Mouse (Mus musculus) hindbrain, embryonic 14.5 days (tissue): ENCODE data around the gene Snw1. TPM values are rescaled to one million over a fixed set of nuclear protein-coding genes. Genes with fewer than 3 reads are reported as not detected.
A peak's percentile ranks its signal among the peaks of the same experiment; 100 is the strongest.

Source experiments
- ATAC-seq: fragments of 200-750 bp; cut with Nextera tagmentation; 2 replicates; pipeline ENCODE4 v1.8.0; 2017; ENCODE audit warnings: moderate number of reproducible peaks, mild to moderate bottlenecking, moderate TSS enrichment, moderate library complexity; ENCODE audit not compliant: low FRiP score
- DNase-seq: peaks from one replicate; pipeline ENCODE4 v3.0.0-alpha.2; 2015; ENCODE audit warnings: low spot score
- H3K27ac ChIP-seq: fragments of 300-500 bp; sonication (generic); 2 replicates; pipeline ENCODE4 v1.5.1; 2014; ENCODE audit warnings: mild to moderate bottlenecking, moderate library complexity
- H3K27me3 ChIP-seq: fragments of 300-500 bp; sonication (generic); 2 replicates; pipeline ENCODE4 v1.6.1; 2014; ENCODE audit warnings: mild to moderate bottlenecking, low read length, mixed read lengths; ENCODE audit not compliant: control insufficient read depth, insufficient read depth
- H3K36me3 ChIP-seq: fragments of 300-500 bp; sonication (generic); replicated peaks from 2 replicates; pipeline ENCODE4 v1.6.1; 2014; ENCODE audit not compliant: control insufficient read depth, insufficient read depth
- H3K4me1 ChIP-seq: fragments of 300-500 bp; sonication (generic); replicated peaks from 2 replicates; pipeline ENCODE4 v1.6.1; 2014; ENCODE audit warnings: antibody characterized with exemption, low read length, mixed read lengths; ENCODE audit not compliant: control insufficient read depth, insufficient read depth
- H3K4me2 ChIP-seq: fragments of 300-500 bp; sonication (generic); replicated peaks from 2 replicates; pipeline ENCODE4 v1.6.1; 2014; ENCODE audit warnings: mild to moderate bottlenecking, moderate library complexity
- H3K4me3 ChIP-seq: fragments of 300-500 bp; sonication (generic); replicated peaks from 2 replicates; pipeline ENCODE4 v1.5.1; 2014; ENCODE audit warnings: mild to moderate bottlenecking, low read length
- H3K9ac ChIP-seq: fragments of 300-500 bp; sonication (generic); 2 replicates; pipeline ENCODE4 v1.6.1; 2014
- H3K9me3 ChIP-seq: fragments of 300-500 bp; sonication (generic); 2 replicates; pipeline ENCODE4 v1.6.1; 2016; ENCODE audit warnings: low read length; ENCODE audit not compliant: control insufficient read depth
- WGBS: fragments of 180-500 bp; shearing (Covaris S2); extraction: QIAGEN DNeasy Blood & Tissue Kit; methylation state at CpG from one replicate; pipeline ENCODE4 v1.1.7; 2014; 5-methylcytosine and 5-hydroxymethylcytosine counted together
- microRNA-seq: library from miRNA; unstranded; fragments of <30 nt; microRNA quantifications from one replicate; pipeline ENCODE4, GENCODE M21; 2016
- polyA plus RNA-seq: library from polyadenylated mRNA; unstranded; fragments of >200 nt; fragmentation: Nextera tagmentation; extraction: Ambion mirVana; gene quantifications from 2 replicates; pipeline ENCODE4 v1.2.1, GENCODE M21; 2014

Gene Snw1
- polyA plus RNA-seq, 1 experiment from 2014 or later: 101 TPM

- no peak for DNase-seq
- Histone ChIP-seq H3K36me3 (no peaks in the 10 kb centered on the region), H3K4me3 (no peak overlapping the region), H3K27me3 (no peaks in the 10 kb centered on the region), H3K9ac (no peak overlapping the region), H3K4me2 (no peak overlapping the region), H3K9me3 (no peaks in the 10 kb centered on the region), H3K4me1 (no peaks in the 10 kb centered on the region), H3K27ac (no peak overlapping the region)
- no peak for ATAC-seq
- 67% methylated on average over 7 of the region's 7 CpGs for WGBS
These were observed 61.1 kb downstream of the Snw1 start for GRCm38 (mm10) chr12:87410999-87411398.

GRCm38 (mm10) chr12:87409123-87409522, 63.0 kb downstream of the Snw1 start:
- no peak for DNase-seq
- no peaks in the 10 kb centered on the region for H3K27me3 ChIP-seq
- no peak overlapping the region for H3K4me3 ChIP-seq
- H3K36me3 ChIP-seq: no peaks in the 10 kb centered on the region
- WGBS: 75% methylated on average over 4 of the region's 4 CpGs
- no peak overlapping the region for H3K4me2 ChIP-seq
- no peaks in the 10 kb centered on the region for H3K9me3 ChIP-seq
- H3K9ac ChIP-seq: no peak overlapping the region
- H3K27ac ChIP-seq: no peak overlapping the region
- no peak for ATAC-seq
- H3K4me1 ChIP-seq: no peaks in the 10 kb centered on the region

- ATAC-seq: no peak
- WGBS: 44% methylated on average over 21 of the region's 21 CpGs
These were observed 64.0 kb downstream of the Snw1 start for GRCm38 (mm10) chr12:87407869-87408605.

GRCm38 (mm10) chr12:87405721-87406120, 66.4 kb downstream of the Snw1 start:
- no peaks in the 10 kb centered on the region for H3K9me3 ChIP-seq
- no peak overlapping the region for H3K27ac ChIP-seq
- 69% methylated on average over 3 of the region's 3 CpGs for WGBS
- no peaks in the 10 kb centered on the region for H3K4me1 ChIP-seq
- H3K27me3 ChIP-seq: no peaks in the 10 kb centered on the region
- H3K36me3 ChIP-seq: no peaks in the 10 kb centered on the region
- H3K4me3 ChIP-seq: no peak overlapping the region
- no peak overlapping the region for H3K4me2 ChIP-seq
- no peak overlapping the region for H3K9ac ChIP-seq
- DNase-seq: no peak
- no peak for ATAC-seq

More at GRCm38 (mm10) chr12:87407869-87408605, 64.0 kb downstream of the Snw1 start:
- Histone ChIP-seq H3K9ac (no peak overlapping the region), H3K4me1 (no peaks in the 10 kb centered on the region), H3K4me3 (no peak overlapping the region), H3K27me3 (no peaks in the 10 kb centered on the region), H3K4me2 (0 out of 2 replicates have a peak overlapping the region, but pooled peaks have one; percentile 10), H3K27ac (no peak overlapping the region), H3K36me3 (no peaks in the 10 kb centered on the region), H3K9me3 (no peaks in the 10 kb centered on the region)
- no peak for DNase-seq

- ATAC-seq: no peak
- no peak overlapping the region for H3K4me3 ChIP-seq
- H3K36me3 ChIP-seq: no peaks in the 10 kb centered on the region
- H3K9ac ChIP-seq: no peak overlapping the region
- WGBS: 84% methylated on average over 4 of the region's 4 CpGs
- no peak for DNase-seq
- H3K27me3 ChIP-seq: no peaks in the 10 kb centered on the region
- H3K4me2 ChIP-seq: no peak overlapping the region
- no peak overlapping the region for H3K27ac ChIP-seq
- no peaks in the 10 kb centered on the region for H3K4me1 ChIP-seq
- no peaks in the 10 kb centered on the region for H3K9me3 ChIP-seq
These were observed 66.9 kb downstream of the Snw1 start for GRCm38 (mm10) chr12:87405165-87405564.

GRCm38 (mm10) chr12:87401883-87402282, 70.2 kb downstream of the Snw1 start:
- H3K36me3 ChIP-seq: no peaks in the 10 kb centered on the region
- 60% methylated on average over 6 of the region's 6 CpGs for WGBS
- DNase-seq (no peak), ATAC-seq (no peak)
- H3K9ac ChIP-seq: no peak overlapping the region
- no peaks in the 10 kb centered on the region for H3K9me3 ChIP-seq
- H3K27ac ChIP-seq: no peak overlapping the region
- no peaks in the 10 kb centered on the region for H3K4me1 ChIP-seq
- no peaks in the 10 kb centered on the region for H3K27me3 ChIP-seq
- no peak overlapping the region for H3K4me2 ChIP-seq
- no peak overlapping the region for H3K4me3 ChIP-seq

- no peaks in the 10 kb centered on the region for H3K36me3 ChIP-seq
- H3K4me3 ChIP-seq: no peak overlapping the region
- no peak overlapping the region for H3K4me2 ChIP-seq
- 87% methylated on average over 10 of the region's 10 CpGs for WGBS
- H3K27ac ChIP-seq: no peak overlapping the region
- DNase-seq (no peak), ATAC-seq (no peak)
- H3K9me3 ChIP-seq: no peaks in the 10 kb centered on the region
- H3K27me3 ChIP-seq: no peaks in the 10 kb centered on the region
- H3K9ac ChIP-seq: no peak overlapping the region
- H3K4me1 ChIP-seq: no peaks in the 10 kb centered on the region
These were observed 72.8 kb downstream of the Snw1 start for GRCm38 (mm10) chr12:87399119-87399819.

Small RNA genes within 50 kb of the gene (microRNA-seq; reads per million reads assigned to microRNA genes)
- 60.2 reads per million, percentile 46 among the genes with 10 or more reads in this experiment for gene Mir3068

Other genes starting within 250 kb of the Snw1 start
- gene Noxred1, start 233.5 kb downstream of the Snw1 start, polyA plus RNA-seq: 1.7 and 2.4 TPM in 2 replicates
- gene Vipas39, start 206.0 kb downstream of the Snw1 start, polyA plus RNA-seq: 56.7 and 58.9 TPM in 2 replicates
- gene Ahsa1, start 205.8 kb downstream of the Snw1 start, polyA plus RNA-seq: 169 and 181 TPM in 2 replicates
- 0.86 and 1.3 TPM in 2 replicates for gene Ism2, start 172.6 kb downstream of the Snw1 start, polyA plus RNA-seq
- 72.0 and 72.5 TPM in 2 replicates for gene Sptlc2, start 83.9 kb downstream of the Snw1 start, polyA plus RNA-seq
- gene Slirp, start 28.4 kb downstream of the Snw1 start, polyA plus RNA-seq: 195 and 248 TPM in 2 replicates
- gene Alkbh1, start 28.3 kb downstream of the Snw1 start, polyA plus RNA-seq: 28.7 and 36.3 TPM in 2 replicates
- gene Gm5788, start 22.4 kb upstream of the Snw1 start, polyA plus RNA-seq: not detected in 2 replicates
- not detected in 2 replicates for gene Gm8300, start 42.0 kb upstream of the Snw1 start, polyA plus RNA-seq
- gene Oog1, start 130.4 kb upstream of the Snw1 start, polyA plus RNA-seq: not detected in 2 replicates
- gene Gm4027, start 146.6 kb upstream of the Snw1 start, polyA plus RNA-seq: not detected in 2 replicates
- gene Gm16381, start 172.3 kb upstream of the Snw1 start, polyA plus RNA-seq: not detected in 2 replicates